Mouse (Mus musculus): ENCODE measurements around the gene Figla.

- TF ChIP-seq GATA1 (IDR thresholded peaks at IDR 0.05; ENCODE audit: low read length), result no peak
- no peak for TF ChIP-seq TAL1 (IDR thresholded peaks at IDR 0.05; ENCODE audit: low read length)
These were observed 10.8 kb downstream of the Figla start for GRCm38 (mm10) chr6:86026632-86027292.

All from erythroblast, embryonic 14.5 days (primary cell).